Mouse (Mus musculus) gastrocnemius, adult 2 months (tissue): ENCODE measurements around the gene Ehd2. TPM values are rescaled to one million over a fixed set of nuclear protein-coding genes. Genes with fewer than 3 reads are reported as not detected.

ENCODE experiments used
- DNase-seq: peaks from one replicate; pipeline ENCODE4 v3.0.0; 2022
- H3K27ac ChIP-seq: fragments of 200-600 bp; 2 replicates; pipeline ENCODE4 v1.8.1; 2022; ENCODE audit warnings: mild to moderate bottlenecking
- H3K4me3 ChIP-seq: fragments of 200-600 bp; 2 replicates; pipeline ENCODE4 v1.8.1; 2022; ENCODE audit warnings: mild to moderate bottlenecking, moderate library complexity
- CTCF ChIP-seq: fragments of 200-600 bp; IDR thresholded peaks from 2 replicates; pipeline ENCODE4 v1.8.1; 2022; ENCODE audit warnings: antibody characterized with exemption, mild to moderate bottlenecking, moderate library complexity
- intact Hi-C: fragments of 180-260 bp; cut with DNase I; formaldehyde crosslinking; loops from one replicate; pipeline ENCODE4 v1.15.1; 2025
- total RNA-seq, 2 experiments: library from RNA; stranded (reverse); gene quantifications; 2 replicates each; pipeline ENCODE4 v1.2.3; 2021

Gene Ehd2
- total RNA-seq, 2 experiments from 2014 or later, result 31.4 to 38.7 TPM

DNA sequence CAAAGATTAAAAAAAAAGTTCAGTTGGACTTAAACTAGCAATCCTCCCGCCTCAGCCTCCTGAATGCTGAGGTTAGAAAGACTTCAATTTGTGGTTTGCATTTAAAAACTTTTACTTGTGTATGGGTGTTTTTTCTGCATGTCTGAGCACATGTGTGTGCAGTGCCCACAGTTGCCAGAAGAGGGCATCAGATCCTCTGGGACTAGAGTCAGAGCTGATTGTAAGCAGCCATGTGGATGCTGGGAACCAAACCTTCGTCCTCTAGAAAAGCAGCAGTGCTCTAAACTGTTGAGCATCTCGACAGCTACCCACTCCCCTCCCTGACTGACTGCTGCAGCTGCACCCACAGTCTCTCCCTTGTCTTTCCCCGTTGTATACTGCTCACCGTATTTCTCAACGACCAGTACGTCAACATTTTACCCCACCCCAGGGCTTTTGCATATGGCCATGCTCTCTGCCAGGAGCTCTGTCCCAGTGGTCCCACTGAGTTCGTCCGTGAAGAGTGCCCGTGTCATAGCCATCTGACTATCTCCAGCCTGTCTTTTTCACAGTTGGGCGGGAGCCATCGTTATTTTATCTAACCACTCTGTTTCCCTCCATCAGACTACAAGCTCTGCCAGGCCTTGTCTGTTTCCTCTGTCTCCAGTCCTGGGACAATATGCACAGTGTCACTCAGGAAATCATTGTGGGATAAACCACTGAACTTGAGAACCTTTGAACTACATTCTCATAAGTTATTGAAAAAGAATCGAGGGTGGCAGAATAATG, 13.9 kb downstream of the Ehd2 start:
- intact Hi-C loops, result no loop called here
- Histone ChIP-seq H3K4me3 (no peak overlapping the region), H3K27ac (peak overlapping the region; percentile 85)
- peak; percentile 54 for TF ChIP-seq CTCF
- no peak for DNase-seq

DNA sequence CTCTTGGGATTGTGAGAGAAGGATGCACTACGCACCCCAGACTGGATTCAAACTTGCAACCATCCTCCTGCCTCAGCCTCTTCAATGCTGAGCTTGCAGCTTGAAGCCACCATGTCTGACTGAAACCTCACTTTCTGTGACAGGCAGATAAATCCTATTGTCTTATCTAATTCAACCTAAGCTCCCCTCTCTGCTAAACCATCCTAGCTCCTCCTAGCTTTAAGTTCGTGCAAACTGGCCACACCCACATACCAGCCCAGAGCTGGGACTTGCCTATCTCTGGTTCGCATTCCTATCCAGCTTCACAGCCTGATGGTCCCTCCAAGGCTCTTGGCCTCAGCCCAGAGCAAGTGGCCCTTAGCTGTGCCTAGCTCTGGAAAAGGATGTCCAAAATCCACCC, 15.0 kb downstream of the Ehd2 start:
- H3K4me3 ChIP-seq, result no peak overlapping the region; the same call in 1 of the 2 replicates
- DNase-seq, result no peak
- no peak for TF ChIP-seq CTCF
- peak overlapping the region; percentile 53 for H3K27ac ChIP-seq
- intact Hi-C loops, result no loop called here

DNA sequence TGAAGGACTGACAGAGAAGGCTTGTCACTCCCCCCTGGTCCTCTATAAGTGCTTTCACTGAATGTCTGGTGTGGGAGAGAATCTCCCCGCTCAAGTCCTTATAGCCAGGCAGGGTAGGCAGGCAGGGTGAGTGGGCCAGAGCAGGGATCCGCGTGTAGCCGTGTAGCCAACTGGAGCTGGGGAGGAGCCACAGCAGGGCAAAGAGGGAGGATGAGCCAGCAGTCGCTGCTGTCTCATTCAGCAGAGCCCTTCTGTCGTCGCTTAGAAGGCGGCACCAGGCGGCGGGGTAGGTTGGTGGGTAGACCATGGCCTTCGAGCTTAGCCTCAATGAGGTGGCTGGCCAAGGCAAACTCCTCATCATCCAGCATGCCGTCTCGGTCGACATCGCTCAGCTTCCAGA, 17.4 kb downstream of the Ehd2 start:
- no peak for TF ChIP-seq CTCF
- intact Hi-C loops, result no loop called here
- H3K27ac ChIP-seq, result peak overlapping the region; percentile 100

DNA sequence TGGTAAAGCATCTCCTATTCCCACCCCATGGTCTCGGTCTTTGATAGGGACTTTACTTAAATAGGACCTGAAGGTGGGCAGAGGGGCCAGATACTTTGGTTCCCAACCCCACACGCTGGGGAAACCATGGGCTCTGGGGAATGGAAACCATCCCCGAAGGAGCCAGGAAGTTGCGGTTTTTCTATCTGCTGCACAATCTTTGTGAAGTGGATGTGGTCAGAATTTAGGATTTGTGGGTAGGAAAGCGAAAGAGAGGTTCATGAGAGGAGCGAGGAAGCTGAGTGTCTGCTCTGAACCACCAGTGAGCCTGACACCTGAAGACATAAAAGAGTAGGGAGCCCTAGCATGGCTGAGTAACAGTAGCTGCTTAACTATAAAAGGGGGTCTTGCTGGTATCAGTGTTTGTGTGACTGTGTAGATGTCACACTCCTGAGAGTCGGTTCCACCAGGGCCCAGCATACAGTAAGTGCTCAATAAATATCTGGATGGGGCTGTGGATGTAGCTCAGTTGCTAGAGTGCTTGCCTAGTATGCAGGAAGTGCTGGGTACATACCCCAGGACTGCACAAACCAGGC, 18.1 kb downstream of the Ehd2 start:
- no peak for DNase-seq
- intact Hi-C loops, result no loop called here
- TF ChIP-seq CTCF, result no peak
- peak overlapping the region; percentile 100 for H3K27ac ChIP-seq
- peak overlapping the region; percentile 62 for H3K4me3 ChIP-seq

More for the DNA sequence above, 17.4 kb downstream of the Ehd2 start:
- peak overlapping the region; percentile 17; the same call in 1 of the 2 replicates for H3K4me3 ChIP-seq
- DNase-seq, result no peak

GRCm38 (mm10) chr7:15948381-15948941, 18.9 kb downstream of the Ehd2 start:
- peak overlapping the region; percentile 62 for H3K4me3 ChIP-seq
- TF ChIP-seq CTCF, result peak; percentile 85
- H3K27ac ChIP-seq, result peak overlapping the region; percentile 100
- DNase-seq, result peak; percentile 94
- intact Hi-C loops, result loop anchor here (1.0 kb wide), 1 partner anchor 19 kb away; the partner anchor contains the start of gene Ehd2

DNA sequence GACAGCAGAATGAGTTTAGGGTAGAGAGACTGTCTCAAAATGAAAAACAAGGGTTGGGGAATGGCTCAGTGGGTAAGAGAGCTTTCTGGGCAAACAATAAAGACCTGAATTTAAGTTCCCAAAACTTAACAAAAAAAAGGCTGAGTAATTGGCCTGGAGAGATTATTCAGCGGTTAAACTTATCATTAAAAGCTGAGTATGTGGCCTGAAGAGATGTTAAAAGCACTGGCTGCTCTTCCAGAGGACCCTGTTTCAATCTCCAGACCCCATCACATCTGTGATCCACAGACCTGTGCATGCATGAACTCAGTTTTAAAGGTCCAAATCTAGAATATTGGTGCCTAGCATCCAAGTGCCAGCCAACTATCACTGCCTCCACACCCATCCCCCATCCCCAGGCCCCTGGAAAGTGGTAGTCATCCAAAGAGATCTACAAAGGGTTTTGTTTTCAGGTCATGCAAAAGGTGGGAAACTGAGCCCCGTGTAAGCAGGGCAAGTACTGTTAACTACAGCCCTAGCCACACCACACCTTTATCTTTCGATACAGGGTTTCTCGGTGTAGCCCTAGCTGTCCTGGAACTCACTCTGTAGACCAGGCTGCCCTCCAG, 19.6 kb downstream of the Ehd2 start:
- intact Hi-C loops, result loop anchor here (1.0 kb wide), 1 partner anchor 20 kb away; the partner anchor contains the start of gene Ehd2
- Histone ChIP-seq H3K27ac (peak overlapping the region; percentile 100), H3K4me3 (peak overlapping the region; percentile 62)
- DNase-seq, result no peak
- no peak for TF ChIP-seq CTCF

- Histone ChIP-seq H3K27ac (peak within 1 kb of the TSS; percentile 100), H3K4me3 (peak within 1 kb of the TSS; percentile 90)
- intact Hi-C loops, result no loop called here
- TF ChIP-seq CTCF, result no peak
- peak; percentile 95 for DNase-seq
Measured at GRCm38 (mm10) chr7:15945721-15946536, 21.4 kb downstream of the Ehd2 start, which contains the start of gene Nop53. Gene Nop53, minus strand, starts transcription at chr7:15946074.

- Histone ChIP-seq H3K4me3 (peak overlapping the region; percentile 90), H3K27ac (peak overlapping the region; percentile 100)
- TF ChIP-seq CTCF, result no peak
- DNase-seq, result no peak
- intact Hi-C loops, result no loop called here
Measured at GRCm38 (mm10) chr7:15945211-15945610, 22.2 kb downstream of the Ehd2 start.

DNA sequence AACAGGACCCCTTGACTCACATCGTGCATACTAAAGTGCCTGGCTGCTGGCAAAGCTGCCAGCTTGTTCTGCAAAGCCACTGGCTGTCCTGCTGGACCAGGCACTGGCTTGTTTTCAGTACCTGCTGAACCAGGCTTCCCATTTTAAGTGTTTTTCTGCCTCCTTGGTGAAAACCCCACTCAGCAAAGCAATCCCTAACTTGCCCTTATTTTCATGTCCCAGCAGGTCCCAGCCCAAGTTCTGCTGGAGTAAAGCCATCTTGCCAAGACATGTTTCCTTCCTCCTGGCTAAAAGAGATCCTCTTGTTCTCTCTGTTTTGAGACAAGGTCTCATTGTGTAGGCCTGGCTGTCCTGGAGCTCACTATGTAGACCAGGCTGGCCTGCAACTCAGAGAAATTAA, 23.1 kb downstream of the Ehd2 start:
- H3K4me3 ChIP-seq, result peak overlapping the region; percentile 90
- no peak for TF ChIP-seq CTCF
- intact Hi-C loops, result no loop called here

GRCm38 (mm10) chr7:15938621-15939020, 28.7 kb downstream of the Ehd2 start:
- TF ChIP-seq CTCF, result no peak
- no peak overlapping the region for H3K27ac ChIP-seq
- H3K4me3 ChIP-seq, result no peak overlapping the region
- intact Hi-C loops, result no loop called here
- DNase-seq, result no peak

More for the DNA sequence above, 23.1 kb downstream of the Ehd2 start:
- no peak overlapping the region for H3K27ac ChIP-seq
- no peak for DNase-seq

GRCm38 (mm10) chr7:15937491-15937890, 29.9 kb downstream of the Ehd2 start:
- DNase-seq, result no peak
- Histone ChIP-seq H3K4me3 (no peak overlapping the region), H3K27ac (no peak overlapping the region)
- no peak for TF ChIP-seq CTCF
- intact Hi-C loops, result no loop called here
